Mouse (Mus musculus) MEL (cell line): ENCODE measurements around the gene Atp11b. TPM values are rescaled to one million over a fixed set of nuclear protein-coding genes. Genes with fewer than 3 reads are reported as not detected.
A peak's percentile ranks its signal among the peaks of the same experiment; 100 is the strongest.

ENCODE experiments used
- DNase-seq: peaks from one replicate; pipeline ENCODE4 v3.0.0; 2011; ENCODE audit warnings: low read depth, low spot score
- H3K27ac ChIP-seq: 2 replicates; pipeline ENCODE4 v1.5.1; 2012; ENCODE audit warnings: low read depth, mild to moderate bottlenecking, control low read depth, low read length, moderate library complexity; ENCODE audit not compliant: control insufficient read depth
- H3K27me3 ChIP-seq, 2 experiments: fragments of 150-350 bp in 1 of 2; sonication (generic) in 1 of 2; 2 replicates each; pipeline ENCODE4 v1.6.1; 2012; ENCODE audit warnings: low read length in 2 of 2, mild to moderate bottlenecking in 2 of 2, improper control_type of control experiment in 1 of 2, moderate library complexity in 1 of 2; ENCODE audit not compliant: insufficient read depth in 2 of 2, control insufficient read depth in 1 of 2
- H3K36me3 ChIP-seq, 2 experiments: 2 replicates each; pipeline ENCODE4 v1.6.1; 2012 to 2014; ENCODE audit warnings: low read length in 2 of 2, improper control_type of control experiment in 1 of 2, inconsistent platforms in 1 of 2, mild to moderate bottlenecking in 1 of 2; ENCODE audit not compliant: insufficient read depth in 2 of 2, control insufficient read depth in 1 of 2
- H3K4me1 ChIP-seq, 2 experiments: fragments of 150-350 bp in 1 of 2; sonication (generic) in 1 of 2; 2 replicates each; pipeline ENCODE4 v1.6.1; 2012; ENCODE audit warnings: low read length in 2 of 2, improper control_type of control experiment in 1 of 2, mild to moderate bottlenecking in 1 of 2; ENCODE audit not compliant: insufficient read depth in 2 of 2, control insufficient read depth in 1 of 2
- H3K4me3 ChIP-seq, 2 experiments: fragments of 150-350 bp in 1 of 2; sonication (generic) in 1 of 2; 2 replicates each; pipeline ENCODE4 v1.5.1; 2012; ENCODE audit warnings: low read depth in 2 of 2, low read length in 2 of 2, mild to moderate bottlenecking in 2 of 2, moderate library complexity in 2 of 2, control low read depth in 1 of 2, improper control_type of control experiment in 1 of 2; ENCODE audit not compliant: control insufficient read depth in 1 of 2, insufficient read depth in 1 of 2
- H3K79me2 ChIP-seq: 2 replicates; pipeline ENCODE4 v1.6.1; 2012; ENCODE audit warnings: mild to moderate bottlenecking, low read length, moderate library complexity; ENCODE audit not compliant: control insufficient read depth, poor library complexity, insufficient read depth
- H3K9ac ChIP-seq: 2 replicates; pipeline ENCODE4 v1.6.1; 2012; ENCODE audit warnings: low read depth, mild to moderate bottlenecking, control low read depth, low read length, moderate library complexity; ENCODE audit not compliant: control insufficient read depth, poor library complexity, severe bottlenecking
- H3K9me3 ChIP-seq: fragments of 150-350 bp; sonication (generic); replicated peaks from 2 replicates; pipeline ENCODE4 v1.6.1; 2012; ENCODE audit warnings: mild to moderate bottlenecking, low read length, improper control_type of control experiment, moderate library complexity; ENCODE audit not compliant: insufficient read depth
- CHD1 ChIP-seq: IDR thresholded peaks from 2 replicates; pipeline ENCODE4 v1.6.1; 2012; ENCODE audit warnings: low read depth, mild to moderate bottlenecking, inconsistent platforms, low read length, improper control_type of control experiment
- E2F4 ChIP-seq: IDR thresholded peaks from 2 replicates; pipeline ENCODE4 v1.6.1; 2011; ENCODE audit warnings: low read depth, low read length, improper control_type of control experiment, borderline replicate concordance
- ELF1 ChIP-seq: IDR thresholded peaks from 2 replicates; pipeline ENCODE4 v1.6.1; 2014; ENCODE audit warnings: low read depth, mild to moderate bottlenecking, inconsistent platforms, low read length, improper control_type of control experiment, moderate library complexity
- ETS1 ChIP-seq: IDR thresholded peaks from 2 replicates; pipeline ENCODE4 v1.6.1; 2012; ENCODE audit warnings: low read depth, mild to moderate bottlenecking, inconsistent platforms, low read length, improper control_type of control experiment, moderate library complexity
- GABPA ChIP-seq: IDR thresholded peaks from 2 replicates; pipeline ENCODE4 v1.6.1; 2012; ENCODE audit warnings: low read depth, mild to moderate bottlenecking, inconsistent platforms, low read length, improper control_type of control experiment, moderate library complexity
- MAFK ChIP-seq: IDR thresholded peaks from 2 replicates; pipeline ENCODE4 v1.6.1; 2011; ENCODE audit warnings: low read depth, mild to moderate bottlenecking, low read length, improper control_type of control experiment, borderline replicate concordance
- MAZ ChIP-seq: IDR thresholded peaks from 2 replicates; pipeline ENCODE4 v1.6.1; 2012; ENCODE audit warnings: low read depth, mild to moderate bottlenecking, inconsistent platforms, low read length, improper control_type of control experiment
- MEF2A ChIP-seq: IDR thresholded peaks from 2 replicates; pipeline ENCODE4 v1.6.1; 2014; ENCODE audit warnings: low read depth, mild to moderate bottlenecking, inconsistent platforms, low read length, improper control_type of control experiment; ENCODE audit not compliant: poor library complexity, insufficient replicate concordance, severe bottlenecking; ENCODE audit errors: extremely low read depth
- MXI1 ChIP-seq: IDR thresholded peaks from 2 replicates; pipeline ENCODE4 v1.6.1; 2011; ENCODE audit warnings: mild to moderate bottlenecking, low read depth, low read length, improper control_type of control experiment
- MYC ChIP-seq: IDR thresholded peaks from 2 replicates; pipeline ENCODE4 v1.6.1; 2011; ENCODE audit warnings: low read depth, mild to moderate bottlenecking, low read length, improper control_type of control experiment, moderate library complexity
- POLR2A ChIP-seq, 2 experiments: IDR thresholded peaks; 2 replicates each; pipeline ENCODE4 v1.6.1; 2011 to 2012; ENCODE audit warnings: low read length in 2 of 2, mild to moderate bottlenecking in 2 of 2, control low read depth in 1 of 2, improper control_type of control experiment in 1 of 2, low read depth in 1 of 2, moderate library complexity in 1 of 2; ENCODE audit not compliant: control insufficient read depth in 1 of 2, insufficient read depth in 1 of 2, poor library complexity in 1 of 2
- POLR2AphosphoS5 ChIP-seq: IDR thresholded peaks from 2 replicates; pipeline ENCODE4 v1.6.1; 2012; ENCODE audit warnings: low read depth, borderline replicate concordance, mild to moderate bottlenecking, inconsistent platforms, low read length, moderate library complexity, mixed read lengths
- TCF12 ChIP-seq: IDR thresholded peaks from 2 replicates; pipeline ENCODE4 v1.6.1; 2014; ENCODE audit warnings: low read depth, mild to moderate bottlenecking, inconsistent platforms, low read length, improper control_type of control experiment, moderate library complexity
- UBTF ChIP-seq: IDR thresholded peaks from 2 replicates; pipeline ENCODE4 v1.6.1; 2012; ENCODE audit warnings: low read depth, mild to moderate bottlenecking, inconsistent platforms, low read length, improper control_type of control experiment, moderate library complexity, borderline replicate concordance; ENCODE audit not compliant: insufficient read depth
- USF2 ChIP-seq, 2 experiments: IDR thresholded peaks; 2 replicates each; pipeline ENCODE4 v1.6.1; 2011 to 2012; ENCODE audit warnings: improper control_type of control experiment in 2 of 2, low read length in 2 of 2, borderline replicate concordance in 1 of 2, inconsistent platforms in 1 of 2, low read depth in 1 of 2, mild to moderate bottlenecking in 1 of 2; ENCODE audit not compliant: insufficient read depth in 1 of 2
- ZMIZ1 ChIP-seq: IDR thresholded peaks from 2 replicates; pipeline ENCODE4 v1.6.1; 2012; ENCODE audit warnings: low read depth, mild to moderate bottlenecking, inconsistent platforms, low read length, improper control_type of control experiment, moderate library complexity
- polyA plus RNA-seq, 2 experiments: library from polyadenylated mRNA; stranded (reverse) in 1 of 2; unstranded in 1 of 2; fragments of >175 nt in 1 of 2; fragments of >200 nt in 1 of 2; gene quantifications; 2 replicates each; pipeline versions ENCODE4 v1.2.1 to v1.2.4; 2012; ENCODE audit warnings: low replicate concordance in 2 of 2, low read depth in 1 of 2; ENCODE audit not compliant: insufficient read length in 2 of 2, insufficient read depth in 1 of 2, missing spikeins in 1 of 2
- total RNA-seq: library from RNA; depleted of rRNA; stranded (reverse); fragments of 300-350 nt; gene quantifications from 2 replicates; pipeline ENCODE4 v1.2.3, GENCODE M21; 2012

The Atp11b gene
- total and polyA plus RNA-seq, 3 experiments = 25.9 to 57.9 (median 52.3) TPM

DNA sequence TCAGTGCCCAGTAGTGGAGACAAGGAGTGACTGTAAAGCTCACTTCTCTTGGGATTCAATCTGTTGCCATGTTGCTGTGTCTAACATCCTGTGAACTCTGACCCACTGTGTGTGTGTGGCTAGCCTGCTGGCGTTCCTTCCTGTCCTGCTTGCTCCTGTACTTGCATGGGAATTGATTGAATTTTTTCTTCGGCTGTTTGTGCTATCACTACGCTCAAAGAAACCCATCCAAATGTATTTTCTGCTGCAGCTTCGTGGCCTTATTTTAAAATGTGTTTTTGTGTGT lies 49.6 kb upstream of the Atp11b start:
- H3K4me3 ChIP-seq = no peak overlapping the region
- no peaks in the 10 kb centered on the region for H3K27me3 ChIP-seq
- H3K9ac ChIP-seq = no peak overlapping the region
- no peak for DNase-seq
- TF ChIP-seq UBTF (no peak), TCF12 (no peak)
- H3K4me1 ChIP-seq = peaks cover 0 to 6% of the 10 kb centered on the region in 2 experiments; a peak in 2 of 4 replicates
- no peak overlapping the region for H3K27ac ChIP-seq
- no peaks in the 10 kb centered on the region for H3K79me2 ChIP-seq
- peaks cover 0 to 2% of the 10 kb centered on the region in 2 experiments; a peak in 2 of 4 replicates for H3K36me3 ChIP-seq
- no peaks in the 10 kb centered on the region for H3K9me3 ChIP-seq

DNA sequence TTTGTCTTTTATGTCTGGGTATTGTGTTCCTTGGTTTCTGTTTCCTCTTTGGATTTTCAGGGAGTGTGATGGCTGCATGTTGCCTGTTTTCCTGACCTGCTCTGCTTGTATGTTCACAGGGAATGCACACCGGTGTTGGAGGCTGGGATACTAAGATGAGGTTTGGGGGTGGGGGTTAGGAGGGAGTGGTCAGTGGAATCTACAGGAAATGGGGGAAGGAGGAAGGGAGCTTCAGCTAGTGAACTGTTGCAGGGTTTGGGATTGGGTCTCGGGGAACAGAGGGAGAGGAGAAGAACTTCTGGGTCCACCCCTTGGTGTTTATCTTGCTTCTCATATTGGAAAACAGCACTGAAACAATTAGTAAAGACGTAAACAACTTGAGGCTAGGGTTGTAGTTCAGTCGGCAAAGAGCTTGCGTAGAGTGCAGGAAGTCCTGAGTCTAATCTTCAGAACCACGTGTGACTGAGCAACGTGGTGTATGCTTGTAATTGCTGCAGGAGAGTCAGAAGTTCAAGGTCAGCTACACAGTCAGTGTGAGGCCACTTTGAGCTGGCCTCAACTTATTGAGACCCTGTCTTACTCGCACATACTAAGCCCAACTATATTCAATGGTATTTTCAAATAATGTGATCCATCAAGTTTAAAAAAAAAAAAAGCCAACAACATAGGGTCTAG lies 34.2 kb upstream of the Atp11b start:
- Histone ChIP-seq H3K27ac (no peak overlapping the region), H3K4me1 (peaks cover 0 to 21% of the 10 kb centered on the region in 2 experiments; a peak in 3 of 4 replicates), H3K27me3 (no peaks in the 10 kb centered on the region), H3K9me3 (no peaks in the 10 kb centered on the region), H3K4me3 (no peak overlapping the region), H3K79me2 (no peaks in the 10 kb centered on the region), H3K36me3 (peaks cover 0 to 17% of the 10 kb centered on the region in 2 experiments; a peak in 2 of 4 replicates), H3K9ac (no peak overlapping the region)
- DNase-seq = peak; percentile 19
- TF ChIP-seq MXI1 = no peak
- no peak for TF ChIP-seq MAFK
- no peak for TF ChIP-seq ETS1
- no peak for TF ChIP-seq ZMIZ1
- TF ChIP-seq MAZ = no peak
- no peak for TF ChIP-seq MYC
- no peak for TF ChIP-seq POLR2A (IDR thresholded peaks at IDR 0.05; ENCODE audit: control insufficient read depth in 1 of 2, insufficient read depth in 1 of 2, low read depth in 1 of 2, low read length in 2 of 2, poor library complexity in 1 of 2)
- TF ChIP-seq ELF1 = no peak
- no peak for TF ChIP-seq USF2 (IDR thresholded peaks at IDR 0.05; ENCODE audit: borderline replicate concordance in 1 of 2, insufficient read depth in 1 of 2, low read depth in 1 of 2, low read length in 2 of 2)
- no peak for TF ChIP-seq MEF2A
- no peak for TF ChIP-seq E2F4
- no peak for TF ChIP-seq POLR2AphosphoS5
- no peak for TF ChIP-seq CHD1
- TF ChIP-seq GABPA = no peak
